Mouse (Mus musculus): ENCODE data around the gene Mroh3. TPM values are rescaled to one million over a fixed set of nuclear protein-coding genes. Genes with fewer than 3 reads are reported as not detected.
A peak's percentile ranks its signal among the peaks of the same experiment; 100 is the strongest.

Mroh3 gene
- total RNA-seq, 2 experiments from 2014 or later, result 0.54 to 1.2 TPM

DNA sequence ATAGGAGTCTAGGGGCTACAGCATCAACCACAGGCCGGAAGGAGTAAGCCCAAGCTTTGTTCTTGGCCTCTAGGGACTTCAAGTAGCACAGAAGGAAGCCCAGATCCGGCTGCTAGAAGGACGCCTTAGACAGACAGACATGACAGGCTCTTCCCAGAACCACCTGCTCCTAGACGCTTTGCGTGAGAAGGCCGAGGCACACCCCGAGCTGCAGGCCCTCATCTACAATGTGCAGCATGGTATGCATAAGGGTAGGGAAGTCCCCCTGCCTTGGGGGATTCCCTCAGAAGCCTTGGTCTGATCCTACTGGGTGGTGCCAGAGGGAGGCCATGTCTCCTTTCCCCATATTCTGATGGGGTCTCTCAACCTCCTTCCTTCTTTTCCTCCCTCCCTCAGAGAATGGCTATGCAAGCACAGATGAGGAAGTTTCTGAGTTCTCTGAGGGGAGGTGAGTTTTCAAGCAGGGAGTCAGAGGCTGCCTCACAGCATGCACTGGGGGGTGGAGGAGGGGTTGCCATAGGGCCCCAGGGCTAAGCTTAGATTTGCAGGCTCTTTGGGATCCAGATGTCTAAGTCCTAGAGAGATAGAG, 51.2 kb downstream of the Mroh3 start:
- no peak for DNase-seq (ENCODE audit: low spot score in 2 of 2)
- intact Hi-C loops (cut with DNase I), result no loop called here

DNA sequence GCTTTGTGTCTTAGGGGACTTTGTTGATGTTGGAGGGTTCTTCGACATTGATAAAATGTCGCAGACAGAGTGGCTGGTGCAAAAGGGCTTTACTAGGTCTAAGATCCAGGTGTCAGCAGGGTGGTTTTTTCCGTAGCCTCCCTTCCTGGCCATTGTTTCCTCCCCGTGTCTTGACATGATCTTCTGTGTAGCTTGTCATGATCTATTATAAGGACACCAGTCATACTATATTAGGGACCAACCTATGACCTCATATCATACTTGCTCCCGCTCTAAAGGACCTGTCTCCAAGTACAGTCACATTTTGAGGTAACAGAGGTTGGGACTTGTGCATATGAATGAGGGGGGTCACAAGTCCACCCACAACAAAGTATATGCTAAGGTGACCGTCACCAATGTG, 51.7 kb downstream of the Mroh3 start:
- no peak for DNase-seq (ENCODE audit: low spot score in 2 of 2)
- intact Hi-C loops (cut with DNase I), result no loop called here

DNA sequence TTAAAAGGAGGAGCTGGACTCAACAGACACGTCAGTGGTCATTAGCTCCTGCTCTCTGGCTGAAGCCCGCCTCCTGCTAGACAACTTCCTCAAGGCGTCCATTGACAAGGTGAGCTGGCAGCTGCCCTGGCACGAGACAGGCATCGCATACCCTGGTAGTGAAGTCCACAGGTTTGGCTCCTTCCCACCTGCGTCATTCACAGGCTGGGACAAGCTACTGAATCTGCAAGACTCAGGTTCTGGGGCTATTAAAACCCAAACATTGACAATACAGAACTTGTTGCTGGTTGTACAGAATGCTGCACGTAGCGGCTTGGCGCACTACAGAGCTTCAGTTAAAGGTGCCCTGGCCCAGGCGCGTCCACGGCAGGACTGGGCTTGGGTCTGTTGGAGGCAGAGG, 52.3 kb downstream of the Mroh3 start:
- no peak for DNase-seq (ENCODE audit: low spot score in 2 of 2)
- intact Hi-C loops (cut with DNase I), result no loop called here

DNA sequence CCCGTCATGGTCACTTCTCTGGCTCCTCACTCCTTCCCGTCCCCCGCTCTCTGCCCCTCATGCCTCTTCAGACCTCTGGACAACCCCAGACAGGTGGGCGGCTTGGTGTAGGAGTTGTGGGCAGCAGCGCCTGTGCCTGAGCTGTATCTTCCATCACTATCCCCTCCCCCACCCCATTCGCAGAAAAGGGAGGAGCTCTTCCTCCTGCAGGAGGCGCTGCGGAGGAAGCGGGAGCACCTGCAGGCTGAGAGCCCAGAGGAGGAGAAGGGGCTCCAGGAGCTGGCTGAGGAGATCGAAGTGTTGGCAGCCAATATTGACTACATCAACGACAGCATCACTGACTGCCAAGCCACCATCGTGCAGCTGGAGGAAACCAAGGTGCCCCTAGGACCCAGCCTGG, 52.8 kb downstream of the Mroh3 start:
- intact Hi-C loops (cut with DNase I), result no loop called here
- DNase-seq (ENCODE audit: low spot score in 2 of 2), result no peak

DNA sequence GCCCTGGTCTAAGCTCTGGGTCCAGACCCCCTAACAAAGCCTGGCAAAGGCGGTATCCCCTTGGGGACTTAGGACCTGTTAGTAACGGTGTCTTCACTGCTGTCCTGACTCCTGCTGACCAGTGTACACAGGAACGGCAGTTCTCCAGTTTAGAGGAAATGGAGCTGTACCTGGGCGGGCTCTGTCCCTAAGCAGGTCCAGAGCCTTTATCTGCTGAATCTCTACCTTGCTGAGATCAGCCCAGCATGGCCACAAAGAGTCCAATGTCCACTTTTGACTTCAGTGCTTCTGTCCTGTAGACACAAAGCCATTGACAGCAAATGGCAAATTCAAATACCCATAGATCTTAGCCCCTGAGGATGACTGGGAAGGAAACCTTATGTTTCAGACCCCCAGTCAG, 55.7 kb downstream of the Mroh3 start:
- intact Hi-C loops (cut with DNase I), result no loop called here
- no peak for DNase-seq (ENCODE audit: low spot score in 2 of 2)

DNA sequence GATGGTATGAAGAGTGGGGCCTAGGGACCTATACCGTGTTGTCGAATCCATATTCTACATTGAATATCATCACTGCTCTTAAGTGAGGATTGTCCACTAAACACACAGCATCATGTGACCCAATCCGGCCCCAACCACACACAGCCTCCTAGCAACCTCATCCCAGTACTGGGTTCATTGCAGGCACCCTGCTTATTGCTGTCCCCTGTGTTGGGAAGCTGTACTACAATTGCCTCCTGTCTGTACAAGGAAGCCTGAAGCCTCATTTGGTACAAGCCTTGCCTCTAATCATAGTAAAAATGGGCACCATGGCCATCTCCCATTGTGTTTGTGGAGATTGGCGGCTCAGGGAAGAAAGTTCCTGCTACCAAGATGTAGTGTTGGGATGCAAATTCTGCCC, 56.3 kb downstream of the Mroh3 start:
- no peak for DNase-seq (ENCODE audit: low spot score in 2 of 2)
- intact Hi-C loops (cut with DNase I), result no loop called here

DNA sequence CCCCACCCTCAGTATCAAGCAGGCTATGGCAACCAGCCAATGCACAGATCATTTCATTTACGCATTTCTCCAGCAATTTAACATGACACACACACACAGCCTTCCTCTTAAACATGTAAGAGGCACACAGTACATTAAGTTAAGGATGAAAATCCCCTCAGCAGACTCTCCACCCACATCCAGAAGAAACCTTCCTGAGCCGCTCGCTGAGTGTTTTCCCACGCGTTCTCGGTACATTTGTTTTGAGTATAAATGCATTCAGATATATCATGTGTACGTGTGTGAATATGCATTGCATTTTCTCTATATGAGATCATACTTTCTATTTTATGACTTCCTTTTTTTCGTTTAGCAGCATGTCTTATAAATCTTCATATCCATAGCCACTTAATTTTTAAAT, 61.3 kb downstream of the Mroh3 start:
- DNase-seq (ENCODE audit: low spot score in 2 of 2), result no peak

DNA sequence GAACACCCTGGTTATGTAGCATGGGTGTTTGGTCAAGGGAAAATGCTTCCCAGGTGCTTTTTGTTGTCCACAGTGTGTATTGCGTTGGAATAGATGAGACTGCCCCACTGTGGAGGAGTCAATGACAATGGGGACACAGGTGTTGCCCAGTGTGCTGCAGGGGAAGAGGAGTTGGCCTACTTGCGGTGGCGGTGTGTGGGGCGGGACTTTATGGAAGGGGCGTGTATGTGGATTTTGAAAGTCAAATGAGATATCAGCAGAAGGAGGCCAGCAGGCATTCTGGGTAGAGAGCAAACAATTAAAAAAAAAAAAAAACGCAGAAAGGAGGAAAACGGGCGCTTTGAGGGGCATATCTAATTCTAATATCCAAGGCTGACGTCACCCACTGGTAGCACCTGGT, 62.9 kb downstream of the Mroh3 start:
- intact Hi-C loops (cut with DNase I), result no loop called here
- DNase-seq (ENCODE audit: low spot score in 2 of 2), result no peak

More for the DNA sequence above, 61.3 kb downstream of the Mroh3 start:
- intact Hi-C loops (cut with DNase I), result no loop called here

DNA sequence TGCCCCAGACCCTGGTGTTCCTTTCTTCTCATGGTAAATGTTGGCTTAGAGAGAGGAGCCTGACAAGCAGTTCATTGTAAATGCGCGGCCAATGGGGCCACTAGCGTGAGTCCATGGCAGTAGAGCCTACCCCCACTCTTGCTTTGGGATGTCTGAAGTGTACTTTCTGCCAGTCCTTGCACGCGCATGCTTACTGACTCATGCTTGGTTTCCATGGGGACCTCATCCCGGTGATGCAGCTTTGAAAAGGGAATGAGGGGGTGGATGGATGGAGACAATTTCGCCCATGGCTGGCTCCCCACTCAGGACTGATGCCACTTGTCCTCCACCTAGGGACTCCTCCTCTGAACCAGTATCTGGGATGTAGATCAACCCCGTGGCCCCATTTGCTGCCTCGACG, 69.1 kb downstream of the Mroh3 start:
- intact Hi-C loops (cut with DNase I), result no loop called here

DNA sequence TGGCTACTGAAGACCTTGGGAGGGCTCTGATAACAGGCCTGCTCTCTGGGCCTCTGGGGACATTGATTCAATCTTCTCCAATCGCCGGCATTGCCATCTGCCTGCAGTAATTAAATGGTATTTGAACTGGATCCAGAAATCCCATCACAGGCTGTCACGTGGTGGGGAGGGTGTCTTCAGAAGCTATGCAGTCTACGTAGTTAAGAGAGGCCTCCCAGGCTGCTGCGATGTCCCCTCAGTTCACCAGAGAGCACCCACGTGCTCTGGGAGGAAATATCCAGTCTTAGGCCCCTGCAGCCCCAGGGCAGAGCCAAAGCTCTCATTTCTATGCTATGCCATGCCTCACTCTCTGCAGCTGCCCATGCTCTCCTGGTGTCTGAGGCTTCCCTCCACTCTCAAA, 70.3 kb downstream of the Mroh3 start:
- intact Hi-C loops (cut with DNase I), result no loop called here
- DNase-seq (ENCODE audit: low spot score in 2 of 2), result no peak

More for the DNA sequence above, 69.1 kb downstream of the Mroh3 start:
- DNase-seq (ENCODE audit: low spot score in 2 of 2), result peak; percentile 78 to 81

DNA sequence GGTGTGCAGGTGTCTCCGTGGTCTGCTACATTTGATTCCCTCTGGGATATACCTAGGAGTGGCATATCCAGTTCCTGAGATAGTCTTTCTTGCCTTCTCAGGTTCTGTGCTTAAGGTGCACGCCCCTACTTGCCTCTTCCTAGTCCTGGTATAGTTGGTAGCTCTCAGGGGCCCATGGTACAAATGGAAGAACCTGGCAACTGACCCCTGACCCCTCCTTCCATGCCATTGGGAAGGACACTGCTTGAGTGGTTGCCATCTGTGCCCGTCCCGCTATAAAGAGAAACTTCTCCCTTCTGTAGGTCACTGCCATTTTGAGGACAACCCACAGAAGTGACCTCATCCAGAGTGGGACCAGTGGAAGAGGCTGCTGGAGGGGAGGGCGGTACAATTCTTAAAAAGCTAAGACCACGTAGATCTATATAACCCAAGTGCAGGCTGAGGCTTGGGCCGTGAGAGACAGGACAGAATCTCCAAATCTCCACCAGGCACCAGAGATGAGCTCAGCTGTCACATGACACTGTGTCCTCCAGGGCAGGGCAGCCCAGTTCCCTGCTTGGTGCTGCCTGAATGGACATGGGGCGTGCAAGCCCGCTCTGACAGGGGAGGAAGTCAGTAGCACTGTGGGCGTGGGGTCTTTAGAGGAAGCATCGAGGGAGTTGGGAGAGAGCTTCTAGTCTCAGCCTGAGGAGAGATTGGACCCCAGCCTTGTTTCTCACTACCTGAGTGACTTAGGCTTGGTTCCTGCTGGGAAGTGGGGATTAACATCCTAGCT, 71.3 kb downstream of the Mroh3 start:
- intact Hi-C loops (cut with DNase I), result no loop called here
- no peak for DNase-seq (ENCODE audit: low spot score in 2 of 2)

DNA sequence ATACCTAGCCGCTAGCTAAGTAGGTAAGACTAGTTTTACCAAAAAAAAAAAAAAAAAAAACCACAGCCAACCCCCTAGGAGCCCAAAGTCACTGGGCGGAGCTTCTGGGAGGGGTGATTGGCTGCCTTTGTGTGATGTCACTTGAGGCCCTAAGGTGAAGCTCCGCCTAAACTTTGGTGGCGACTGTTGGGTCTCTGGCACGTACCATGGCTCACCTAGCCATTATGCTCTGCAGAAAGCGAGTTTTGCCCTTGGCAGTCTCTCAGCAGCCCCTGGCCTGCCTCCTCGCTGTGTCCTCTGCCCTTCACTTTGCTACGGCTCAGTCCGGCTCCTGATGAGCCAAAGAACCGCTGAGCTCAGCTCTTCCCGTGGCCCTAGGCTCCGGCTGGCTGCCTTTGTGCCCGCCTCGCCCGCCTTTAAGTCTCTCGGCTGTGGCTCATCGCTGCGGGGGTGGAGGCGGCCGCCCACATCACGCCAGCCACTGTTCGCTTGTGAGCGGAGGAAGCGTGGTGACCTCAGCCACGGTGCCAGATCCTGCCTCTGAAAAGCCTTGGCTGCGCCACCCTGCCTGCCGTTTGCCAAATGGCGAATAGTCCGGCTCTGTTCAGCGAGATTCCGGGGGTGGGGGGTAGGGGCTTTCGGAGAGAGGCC, 72.5 kb downstream of the Mroh3 start:
- peak; percentile 85 to 89 for DNase-seq (ENCODE audit: low spot score in 2 of 2)
- intact Hi-C loops (cut with DNase I), result no loop called here

DNA sequence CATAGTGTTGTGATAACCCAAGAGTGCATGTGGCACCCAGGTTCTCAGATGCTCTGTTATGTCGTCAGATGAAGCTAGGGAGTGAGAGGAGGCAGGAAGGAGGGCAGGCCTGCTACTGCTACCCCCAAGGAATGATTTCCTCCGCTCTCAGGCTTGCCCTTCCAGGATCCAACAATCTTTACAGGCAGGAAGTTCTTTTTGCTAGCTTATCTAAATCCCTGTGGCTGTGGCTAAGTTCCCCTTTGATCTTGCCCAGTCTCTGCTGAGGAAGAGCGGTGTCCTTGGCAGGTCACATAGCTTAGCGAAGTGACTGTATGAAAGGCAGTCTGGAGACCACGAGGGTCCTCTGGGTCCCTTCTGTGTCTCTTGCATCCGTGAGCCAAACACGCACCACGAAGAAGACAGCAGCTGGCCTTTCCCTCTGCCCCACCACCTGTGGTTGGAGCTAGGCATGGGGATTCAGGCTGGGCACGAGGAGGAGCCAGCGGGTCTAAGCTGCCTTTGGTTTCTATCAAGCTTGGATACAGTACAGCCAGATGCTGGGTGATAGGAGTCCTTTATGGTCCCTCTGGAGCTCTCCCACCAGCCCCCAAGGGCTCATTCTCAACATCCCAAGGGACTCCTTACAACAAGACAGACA, 74.3 kb downstream of the Mroh3 start:
- DNase-seq (ENCODE audit: low spot score in 2 of 2), result no peak
- intact Hi-C loops (cut with DNase I), result no loop called here

DNA sequence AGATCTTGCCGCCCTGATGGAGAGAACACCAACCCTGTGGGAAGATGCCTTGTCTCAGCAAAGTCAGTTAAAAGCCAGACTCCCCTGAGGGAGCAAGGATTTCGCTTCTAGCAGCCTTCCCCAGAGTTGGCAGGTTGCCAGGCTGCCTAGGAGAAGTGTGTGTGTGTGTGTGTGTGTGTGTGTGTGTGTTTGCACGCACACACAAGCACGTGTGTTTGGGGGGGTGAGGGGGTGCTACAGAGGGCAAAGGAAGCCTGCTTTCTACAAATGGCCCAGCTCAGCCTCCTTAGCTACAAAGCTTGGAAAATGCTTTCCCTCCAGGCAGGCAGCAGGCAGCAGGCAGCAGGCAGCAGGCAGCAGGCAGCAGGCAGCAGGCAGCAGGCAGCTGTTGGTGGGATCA, 75.1 kb downstream of the Mroh3 start:
- intact Hi-C loops (cut with DNase I), result no loop called here
- DNase-seq (ENCODE audit: low spot score in 2 of 2), result no peak

DNA sequence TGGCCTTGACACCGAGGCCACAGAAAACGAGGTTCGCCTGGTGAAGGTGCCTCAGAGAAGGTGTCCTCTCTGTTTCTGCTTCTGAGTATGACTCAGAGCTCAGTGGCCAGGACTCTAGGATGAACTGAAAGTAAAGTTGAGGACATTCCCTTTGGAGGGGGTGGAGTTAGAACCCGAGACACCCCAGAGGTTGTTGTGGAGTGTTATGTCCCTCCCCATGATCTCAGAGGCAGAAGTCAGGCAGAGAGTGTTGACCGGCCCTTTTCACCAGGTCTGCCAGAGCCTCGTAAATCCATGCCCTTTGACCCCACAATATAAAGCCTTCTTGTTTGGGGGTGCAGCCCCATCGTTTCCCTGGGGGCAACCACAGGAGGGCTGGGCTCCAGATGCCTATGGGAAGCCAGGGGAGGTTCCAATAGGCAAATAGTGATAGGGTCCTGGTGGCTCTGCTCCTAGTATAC, 75.5 kb downstream of the Mroh3 start:
- DNase-seq (ENCODE audit: low spot score in 2 of 2), result no peak
- intact Hi-C loops (cut with DNase I), result no loop called here

DNA sequence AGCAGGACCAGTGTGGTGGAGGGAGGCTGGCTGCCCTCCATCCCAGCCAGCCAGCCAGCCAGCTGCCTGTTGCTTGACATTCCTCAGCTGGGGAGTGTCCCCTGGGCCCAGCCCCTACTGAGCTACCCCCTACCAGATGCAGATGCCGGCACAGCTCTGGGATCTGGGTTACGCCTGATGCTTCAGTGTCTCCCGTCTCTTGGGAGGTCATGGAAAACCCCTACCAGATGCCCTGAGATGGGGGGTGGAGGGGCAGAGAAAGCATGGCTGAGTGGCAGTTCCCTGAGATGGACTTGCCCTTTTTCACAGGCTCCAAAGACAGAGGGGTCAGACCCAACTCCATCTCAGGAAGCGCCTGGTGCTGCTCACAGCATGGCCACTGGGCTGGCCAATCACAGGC, 76.1 kb downstream of the Mroh3 start:
- DNase-seq (ENCODE audit: low spot score in 2 of 2), result no peak
- intact Hi-C loops (cut with DNase I), result no loop called here

DNA sequence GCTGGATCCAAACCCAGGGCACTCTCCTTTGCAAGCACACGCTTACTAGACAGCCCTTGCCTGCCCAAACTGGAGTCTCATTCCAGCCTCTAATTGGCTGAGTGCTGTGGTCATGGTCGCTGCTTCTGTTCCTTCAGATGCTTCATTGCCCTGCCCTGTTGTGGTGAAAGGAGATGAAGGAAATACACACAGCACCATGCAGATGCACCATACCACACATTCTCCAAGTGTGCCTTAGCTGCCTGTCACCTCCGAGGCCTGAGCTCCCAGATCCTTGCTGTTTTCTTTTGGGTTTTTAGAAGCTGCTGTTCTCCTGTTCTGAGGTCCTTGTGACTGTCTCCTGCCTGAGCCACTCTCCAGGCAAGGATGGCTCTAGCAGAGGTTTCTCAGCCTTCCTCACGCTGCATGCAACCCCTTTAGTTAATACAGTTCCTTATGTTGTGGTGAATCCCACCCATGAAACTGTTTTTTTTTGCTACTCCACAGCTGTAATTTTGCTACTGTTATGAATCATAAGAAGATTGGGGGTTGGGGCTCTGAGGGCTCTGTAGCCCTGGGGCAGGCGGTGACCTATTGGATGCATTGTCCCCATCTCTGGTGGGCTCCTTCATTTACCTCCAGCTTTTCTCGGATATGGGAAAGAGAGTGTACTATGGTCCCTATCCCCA, 76.7 kb downstream of the Mroh3 start:
- intact Hi-C loops (cut with DNase I), result no loop called here
- no peak for DNase-seq (ENCODE audit: low spot score in 2 of 2)

DNA sequence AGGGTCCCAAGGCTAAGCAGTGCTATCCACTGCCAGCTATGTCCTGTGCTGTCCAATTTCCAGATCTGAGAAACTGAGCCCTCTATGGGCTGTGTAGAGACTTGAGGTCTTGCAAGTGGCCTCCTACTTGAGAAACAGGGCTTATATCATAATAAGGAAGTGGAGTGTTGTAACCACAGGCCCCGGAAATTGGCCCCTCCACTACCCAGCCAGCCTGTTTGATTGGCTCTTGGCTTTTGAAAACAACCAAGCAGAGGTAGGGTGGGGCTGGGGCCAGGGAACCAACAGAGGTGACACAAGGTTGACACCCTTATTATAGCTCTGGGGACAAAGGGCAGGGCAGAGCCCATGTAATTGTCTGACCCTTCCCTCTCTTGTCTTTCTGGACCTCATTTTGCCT, 77.6 kb downstream of the Mroh3 start:
- no peak for DNase-seq (ENCODE audit: low spot score in 2 of 2)
- intact Hi-C loops (cut with DNase I), result no loop called here

DNA sequence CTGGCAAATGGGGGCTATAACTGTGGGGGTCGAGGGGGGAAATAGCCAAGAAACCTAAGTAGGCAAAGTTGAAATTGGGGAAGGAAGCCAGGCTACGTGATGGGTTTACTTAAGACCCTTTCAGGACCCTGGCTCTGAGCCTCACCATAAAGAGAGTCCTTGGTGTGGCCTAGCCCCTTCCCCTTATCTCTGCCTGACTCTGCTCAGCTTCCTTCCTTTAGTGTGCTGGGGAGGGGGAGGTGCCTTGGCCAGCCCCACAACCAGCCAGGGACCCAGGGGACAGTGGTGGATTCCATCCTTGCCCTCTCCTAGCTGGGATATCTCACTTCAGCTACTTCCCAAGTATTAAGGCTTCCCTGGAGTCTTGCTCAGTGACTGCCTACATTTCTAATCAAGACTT, 78.1 kb downstream of the Mroh3 start:
- DNase-seq (ENCODE audit: low spot score in 2 of 2), result no peak
- intact Hi-C loops (cut with DNase I), result loop anchor here (5.0 kb wide), 1 partner anchor 77 kb away; no protein-coding TSS in a partner anchor
